Comparison of ENCODE assay signal across 9 mouse cellular contexts in the genomic region with DNA sequence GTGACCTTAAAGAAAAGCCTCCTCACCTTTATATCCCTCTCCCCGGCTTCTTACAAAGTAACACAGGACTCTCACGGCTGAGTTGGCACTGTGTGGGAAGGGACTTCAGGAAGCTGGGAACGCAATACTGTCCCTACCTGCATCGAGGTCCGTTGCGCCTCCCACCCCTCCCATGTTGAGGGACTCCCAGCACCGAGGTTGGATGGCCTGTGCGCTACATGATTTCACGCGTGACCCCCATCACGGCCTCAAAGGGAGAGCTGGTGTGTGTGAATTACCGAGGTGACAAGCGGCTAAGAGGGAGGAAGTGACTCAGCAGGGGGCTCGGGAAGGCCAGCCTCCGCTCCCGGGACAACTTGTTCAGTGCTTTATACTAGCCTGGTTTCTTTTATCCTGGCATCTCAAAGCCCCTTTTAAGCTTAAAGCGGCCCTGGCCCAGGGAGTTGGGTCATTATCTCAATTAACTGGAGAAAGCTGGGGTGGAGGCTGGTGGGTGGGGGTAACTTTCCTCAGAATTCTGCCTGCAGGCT. TPM values are rescaled to one million over a fixed set of nuclear protein-coding genes. Genes with fewer than 3 reads are reported as not detected.
DNase-seq lines count a peak whose midpoint lies in the region; ATAC-seq and TF ChIP-seq lines count a peak whose summit lies in the region.
"Had no signal": no experiment of that assay in that cellular context is flagged by ENCODE, and none has a peak within 500 bp of the region (broad histone marks: within the 10 kb centered on the region; RNA-seq: fewer than 3 reads in every experiment).

No protein-coding gene starts in this region.

- H3K36me3 ChIP-seq in heart, embryonic 10.5 days, result no peaks in the 10 kb centered on the region
- H3K36me3 ChIP-seq in hindbrain, embryonic 12.5 days, result no peaks in the 10 kb centered on the region
- no peaks in the 10 kb centered on the region for H3K36me3 ChIP-seq in limb, embryonic 10.5 days
- no peaks in the 10 kb centered on the region for H3K36me3 ChIP-seq in thymus, adult 2 months (ENCODE audit: control insufficient read depth, insufficient read depth, low read length)

- H3K27me3 ChIP-seq in heart, embryonic 10.5 days (ENCODE audit: insufficient read depth, poor library complexity, severe bottlenecking), result peaks cover 63% of the 10 kb centered on the region
- peaks cover 56% of the 10 kb centered on the region for H3K27me3 ChIP-seq in hindbrain, embryonic 12.5 days
- H3K27me3 ChIP-seq in limb, embryonic 10.5 days (ENCODE audit: low read depth, poor library complexity, severe bottlenecking), result peaks cover 27% of the 10 kb centered on the region
- H3K27me3 ChIP-seq in thymus, adult 2 months (ENCODE audit: control insufficient read depth, insufficient read depth, low read length), result peaks cover 5% of the 10 kb centered on the region; the same call in 1 of the 2 replicates

- no peak for TF ChIP-seq POLR2A in cortical plate, adult 2 months (IDR thresholded peaks at IDR 0.05; ENCODE audit: extremely low read depth, insufficient read depth, low read length)
- no peak for TF ChIP-seq POLR2A in thymus, adult 2 months (IDR thresholded peaks at IDR 0.05; ENCODE audit: control insufficient read depth, extremely low read depth, insufficient read depth, low read length, poor library complexity)

- H3K9me3 ChIP-seq in heart, embryonic 10.5 days, result no peaks in the 10 kb centered on the region
- no peaks in the 10 kb centered on the region for H3K9me3 ChIP-seq in hindbrain, embryonic 12.5 days (replicated peaks)
- H3K9me3 ChIP-seq in limb, embryonic 10.5 days (replicated peaks), result no peaks in the 10 kb centered on the region

- 2% methylated on average over 17 of the region's 17 CpGs for WGBS in heart, embryonic 10.5 days
- WGBS in hindbrain, embryonic 12.5 days, result 2% methylated on average over 17 of the region's 17 CpGs
- 3% methylated on average over 17 of the region's 17 CpGs for whole genome bisulfite sequencing in limb, embryonic 10.5 days
- 5% methylated on average over 17 of the region's 17 CpGs for WGBS in thymus, adult 2 months

- no peak overlapping the region for H3K9ac ChIP-seq in hindbrain, embryonic 12.5 days

- no peak for TF ChIP-seq CTCF in cortical plate, adult 2 months (IDR thresholded peaks at IDR 0.05; ENCODE audit: extremely low read depth, insufficient read depth, low read length)
- no peak for TF ChIP-seq CTCF in thymus, adult 2 months (IDR thresholded peaks at IDR 0.05; ENCODE audit: borderline replicate concordance, control insufficient read depth, extremely low read depth, insufficient read depth, low read length, poor library complexity)

- DNase-seq in heart, embryonic 10.5 days (ENCODE audit: low spot score), result no peak
- DNase-seq in heart, postnatal 25 days (ENCODE audit: low spot score), result no peak
- peak; percentile 66 for DNase-seq in limb, embryonic 10.5 days (ENCODE audit: low spot score)
- DNase-seq in retina, embryonic 14.5 days (ENCODE audit: low spot score), result peak; percentile 57
- DNase-seq in gastrocnemius, postnatal 4 days (ENCODE audit: low spot score in 2 of 2), result no peak
- no peak for DNase-seq in thymus, adult 2 months

- peak overlapping the region; percentile 64 for H3K27ac ChIP-seq in heart, embryonic 10.5 days
- H3K27ac ChIP-seq in cortical plate, adult 2 months (ENCODE audit: insufficient read depth, low read length), result peak overlapping the region; percentile 90
- H3K27ac ChIP-seq in hindbrain, embryonic 12.5 days, result no peak overlapping the region
- H3K27ac ChIP-seq in limb, embryonic 10.5 days, result peak overlapping the region; percentile 78
- no peak overlapping the region for H3K27ac ChIP-seq in thymus, adult 2 months (ENCODE audit: control insufficient read depth, insufficient read depth, low read length)

- ATAC-seq in hindbrain, embryonic 12.5 days (ENCODE audit: low FRiP score), result no peak

- peak overlapping the region; percentile 33 for H3K4me2 ChIP-seq in hindbrain, embryonic 12.5 days (replicated peaks)

- peaks cover 24% of the 10 kb centered on the region for H3K4me1 ChIP-seq in heart, embryonic 10.5 days
- H3K4me1 ChIP-seq in cortical plate, adult 2 months (ENCODE audit: control insufficient read depth, insufficient read depth, low read length), result no peaks in the 10 kb centered on the region
- H3K4me1 ChIP-seq in hindbrain, embryonic 12.5 days, result peaks cover 11% of the 10 kb centered on the region
- H3K4me1 ChIP-seq in limb, embryonic 10.5 days, result peaks cover 44% of the 10 kb centered on the region
- no peaks in the 10 kb centered on the region for H3K4me1 ChIP-seq in thymus, adult 2 months (replicated peaks; ENCODE audit: control insufficient read depth, insufficient read depth, low read length)

- H3K4me3 ChIP-seq in heart, embryonic 10.5 days, result peak overlapping the region; percentile 59
- H3K4me3 ChIP-seq in cortical plate, adult 2 months (ENCODE audit: insufficient read depth, low read length), result peak overlapping the region; percentile 33; the same call in 1 of the 2 replicates
- peak overlapping the region; percentile 13; the same call in 1 of the 2 replicates for H3K4me3 ChIP-seq in hindbrain, embryonic 12.5 days
- H3K4me3 ChIP-seq in limb, embryonic 10.5 days, result peak overlapping the region; percentile 36
- no peak overlapping the region for H3K4me3 ChIP-seq in thymus, adult 2 months (ENCODE audit: control insufficient read depth, insufficient read depth, low read length)

- intact Hi-C loops in heart, postnatal 25 days (cut with DNase I), result no loop called here

RNA-seq across cellular contexts. Expression of gene Oaf, which starts 31.1 kb away (rescaled TPM):
- 31.1 and 39.8 TPM in 2 replicates for polyA plus RNA-seq in heart, embryonic 10.5 days (2016; fragmentation: Nextera tagmentation; extraction: Ambion mirVana)
- 10 to 100 TPM in 1 of 2 experiments, 1 to 10 TPM in 1; 9.4 to 14.8 TPM for total RNA-seq in heart, postnatal 25 days (2021)
- 23.8 and 24.6 TPM in 2 replicates for polyA plus RNA-seq in cortical plate, adult 2 months (2012; rRNA removed)
- 44.6 and 46.7 TPM in 2 replicates for polyA plus RNA-seq in hindbrain, embryonic 12.5 days (2016; fragmentation: Nextera tagmentation; extraction: Ambion mirVana)
- polyA plus RNA-seq in limb, embryonic 10.5 days (2016; fragmentation: Nextera tagmentation; extraction: Ambion mirVana), result 68.6 and 87.4 TPM in 2 replicates
- total RNA-seq in gastrocnemius, postnatal 4 days (2021), result 10 to 100 TPM; 45.8 to 50.2 TPM
- polyA plus RNA-seq in thymus, adult 2 months (2012; rRNA removed), result 10.2 and 10.8 TPM in 2 replicates
- total RNA-seq: CH12.LX had no signal

RNA-seq across cellular contexts. Expression of gene Trim29, which starts 39.9 kb away (rescaled TPM):
- 0.30 and 0.88 TPM in 2 replicates for polyA plus RNA-seq in heart, embryonic 10.5 days (2016; fragmentation: Nextera tagmentation; extraction: Ambion mirVana)
- total RNA-seq in heart, postnatal 25 days (2021), result under 1 TPM in 1 of 2 experiments, not detected in 1; 0.10 TPM
- polyA plus RNA-seq in cortical plate, adult 2 months (2012; rRNA removed), result 0.17 and 0.19 TPM in 2 replicates
- 2.1 and 2.2 TPM in 2 replicates for polyA plus RNA-seq in hindbrain, embryonic 12.5 days (2016; fragmentation: Nextera tagmentation; extraction: Ambion mirVana)
- 5.8 and 5.9 TPM in 2 replicates for polyA plus RNA-seq in limb, embryonic 10.5 days (2016; fragmentation: Nextera tagmentation; extraction: Ambion mirVana)
- under 1 TPM; 0.22 to 0.34 TPM for total RNA-seq in gastrocnemius, postnatal 4 days (2021)
- 30.1 and 35.6 TPM in 2 replicates for polyA plus RNA-seq in thymus, adult 2 months (2012; rRNA removed)

Comparison
In these comparisons a context has a peak if more than half of its experiments do, and no peak if none do; other contexts are left out.
1. DNase-seq: peak in limb, embryonic 10.5 days (single experiment) and retina, embryonic 14.5 days (single experiment); none in heart, embryonic 10.5 days (single experiment), heart, postnatal 25 days (single experiment), gastrocnemius, postnatal 4 days (0 of 2) and thymus, adult 2 months (single experiment).
2. H3K27ac ChIP-seq: peak in heart, embryonic 10.5 days (single experiment), cortical plate, adult 2 months (single experiment) and limb, embryonic 10.5 days (single experiment); none in hindbrain, embryonic 12.5 days (single experiment) and thymus, adult 2 months (single experiment).